Mouse (Mus musculus): ENCODE data around the gene Baiap2. TPM values are rescaled to one million over a fixed set of nuclear protein-coding genes. Genes with fewer than 3 reads are reported as not detected.

Baiap2 gene
- total RNA-seq, 2 experiments from 2014 or later, result 249 to 287 TPM

DNA sequence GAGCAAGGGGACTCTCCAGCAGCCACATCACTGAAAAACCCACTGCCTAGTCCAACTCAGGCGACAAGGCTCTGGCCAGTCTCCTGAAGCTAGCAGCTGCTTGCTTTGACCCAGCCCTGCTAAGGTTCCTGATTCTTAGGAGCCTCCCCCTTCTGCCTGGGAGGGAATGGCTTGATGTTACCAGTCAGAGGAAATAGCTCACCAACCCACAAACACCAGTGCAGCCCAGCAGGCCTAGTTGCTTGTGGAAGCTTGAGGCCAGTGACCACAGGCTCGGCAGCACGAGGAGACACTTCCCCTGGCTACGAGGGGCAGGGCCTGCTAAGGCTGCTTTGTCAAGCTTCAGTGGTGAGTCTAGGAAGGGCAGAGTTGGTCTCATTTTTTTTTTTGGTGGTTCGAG, 17.4 kb upstream of the Baiap2 start:
- TF ChIP-seq CTCF (IDR thresholded peaks at IDR 0.05), result no peak
- Histone ChIP-seq H3K27ac (no peak overlapping the region), H3K4me3 (no peak overlapping the region)
- DNase-seq (ENCODE audit: extremely low spot score in 1 of 2, low spot score in 2 of 2), result no peak
- intact Hi-C loops (cut with DNase I), result no loop called here

GRCm38 (mm10) chr11:119926762-119927161, 15.8 kb upstream of the Baiap2 start:
- TF ChIP-seq CTCF (IDR thresholded peaks at IDR 0.05), result no peak
- no peak for DNase-seq (ENCODE audit: extremely low spot score in 1 of 2, low spot score in 2 of 2)

DNA sequence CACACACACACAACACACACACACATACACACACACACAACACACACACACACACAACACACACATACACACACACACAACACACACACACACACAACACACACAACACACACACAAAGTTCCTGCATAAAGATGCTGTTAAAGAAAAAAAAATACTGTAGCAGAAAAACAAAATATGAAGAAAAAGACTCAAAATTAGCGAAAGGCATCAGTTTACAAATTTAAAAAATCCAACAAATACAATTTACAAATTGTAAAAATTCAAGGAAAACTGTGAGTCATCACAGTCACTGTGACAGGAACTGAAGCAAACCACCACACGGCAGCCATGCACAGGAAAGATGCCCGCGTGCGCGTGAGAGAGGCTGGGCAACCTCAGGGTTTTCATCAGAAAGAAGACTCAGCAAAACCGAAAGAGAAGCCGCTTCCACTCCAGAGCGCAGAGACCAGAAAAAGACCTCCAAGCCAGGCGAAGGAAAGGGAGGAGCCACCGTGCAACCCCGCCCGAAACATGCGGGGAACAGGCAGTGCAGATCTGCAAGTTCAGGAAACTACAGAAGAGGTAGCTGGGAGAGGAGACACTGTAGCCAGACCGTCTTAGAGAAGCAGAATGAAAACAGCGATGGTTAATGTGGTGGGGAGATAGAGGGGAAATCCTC, 14.4 kb upstream of the Baiap2 start:
- TF ChIP-seq CTCF (IDR thresholded peaks at IDR 0.05), result no peak
- Histone ChIP-seq H3K4me3 (peak overlapping the region; percentile 35), H3K27ac (0 out of 2 replicates have a peak overlapping the region, but pooled peaks have one; percentile 1)
- no peak for DNase-seq (ENCODE audit: extremely low spot score in 1 of 2, low spot score in 2 of 2)
- intact Hi-C loops (cut with DNase I), result no loop called here

More at GRCm38 (mm10) chr11:119926762-119927161, 15.8 kb upstream of the Baiap2 start:
- no peak overlapping the region for H3K4me3 ChIP-seq
- H3K27ac ChIP-seq, result no peak overlapping the region
- intact Hi-C loops (cut with DNase I), result no loop called here

DNA sequence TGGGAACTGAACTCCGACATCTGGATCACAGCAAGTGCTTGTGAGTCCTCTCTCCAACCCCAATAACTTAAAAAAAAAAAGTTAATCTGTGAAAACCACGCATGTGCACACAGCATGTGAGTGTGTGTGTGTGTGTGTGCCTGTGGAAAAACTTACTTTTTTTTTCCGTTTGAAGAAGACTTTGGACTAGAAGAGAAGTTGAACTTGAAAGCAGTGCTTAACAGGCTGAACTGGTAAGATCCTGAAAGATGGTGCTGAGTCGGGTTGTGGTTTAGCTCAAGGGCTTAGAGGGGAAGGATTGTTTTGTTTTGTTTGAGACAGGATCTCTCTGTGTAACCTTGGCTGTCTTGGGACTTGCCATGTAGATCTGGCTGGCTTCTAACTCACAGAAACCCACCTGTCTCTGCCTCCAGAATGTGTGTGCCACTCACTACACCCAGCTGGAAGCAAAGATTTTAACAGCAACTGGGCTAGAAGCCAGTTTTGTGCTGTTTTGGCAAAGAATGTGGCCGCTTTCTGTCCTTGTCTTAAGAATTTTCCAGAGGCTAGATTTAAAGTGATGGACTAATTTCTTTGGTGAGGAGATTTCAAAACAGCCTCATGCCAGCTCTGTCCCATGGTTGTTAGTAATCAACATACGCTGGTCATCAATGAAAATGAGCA, 12.8 kb upstream of the Baiap2 start:
- intact Hi-C loops (cut with DNase I), result loop anchor here (5.0 kb wide), 1 partner anchor 173 kb away; no protein-coding TSS in a partner anchor
- TF ChIP-seq CTCF (IDR thresholded peaks at IDR 0.05), result no peak
- no peak for DNase-seq (ENCODE audit: extremely low spot score in 1 of 2, low spot score in 2 of 2)
- no peak overlapping the region for H3K4me3 ChIP-seq
- no peak overlapping the region for H3K27ac ChIP-seq

GRCm38 (mm10) chr11:119931809-119932208, 10.8 kb upstream of the Baiap2 start:
- H3K4me3 ChIP-seq, result no peak overlapping the region
- intact Hi-C loops (cut with DNase I), result loop anchor here (5.0 kb wide), 1 partner anchor 170 kb away; no protein-coding TSS in a partner anchor
- no peak overlapping the region for H3K27ac ChIP-seq
- no peak for TF ChIP-seq CTCF (IDR thresholded peaks at IDR 0.05)
- DNase-seq (ENCODE audit: extremely low spot score in 1 of 2, low spot score in 2 of 2), result no peak

- no peak overlapping the region for H3K27ac ChIP-seq
- DNase-seq (ENCODE audit: extremely low spot score in 1 of 2, low spot score in 2 of 2), result no peak
- no peak for TF ChIP-seq CTCF (IDR thresholded peaks at IDR 0.05)
- intact Hi-C loops (cut with DNase I), result loop anchor here (5.0 kb wide), 1 partner anchor 169 kb away; no protein-coding TSS in a partner anchor
- H3K4me3 ChIP-seq, result no peak overlapping the region
These were observed 9.4 kb upstream of the Baiap2 start for GRCm38 (mm10) chr11:119933142-119933541.

DNA sequence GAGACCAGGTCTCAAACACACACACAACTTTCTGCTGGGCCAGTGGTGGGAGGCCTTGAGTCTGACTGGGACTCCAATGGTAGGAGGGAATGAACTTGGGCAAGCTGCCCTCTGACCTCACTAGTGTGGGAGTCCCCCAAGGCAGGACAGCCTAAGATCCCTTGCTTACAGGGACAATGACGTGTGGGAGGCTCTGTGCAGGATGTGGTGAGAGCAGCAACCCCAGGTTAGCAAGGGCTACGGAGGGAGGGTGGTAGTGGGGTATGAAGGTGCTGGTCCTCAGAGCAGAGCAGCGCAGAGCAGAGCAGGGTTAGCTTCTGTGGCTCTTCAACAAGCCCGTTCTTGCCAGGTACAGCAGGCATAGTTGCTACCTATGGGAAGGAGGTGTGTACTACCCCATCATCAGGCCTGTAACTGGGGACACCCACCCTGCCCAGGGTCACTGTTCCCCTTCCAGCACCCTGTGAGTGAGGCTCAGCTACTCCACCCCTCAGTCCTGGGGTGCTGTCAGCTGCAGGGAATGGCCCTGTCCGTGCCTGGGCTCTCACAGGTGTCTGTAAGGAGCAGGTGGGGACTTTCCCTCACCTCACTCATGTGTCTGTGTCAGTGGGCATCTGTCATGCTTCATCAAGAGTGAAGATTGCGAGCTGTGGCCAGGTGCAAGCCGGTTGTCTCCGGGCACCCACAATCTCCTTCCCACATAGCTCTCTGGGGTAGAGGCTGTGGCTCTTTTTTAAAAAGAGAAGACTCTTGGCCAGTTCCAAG, 8.6 kb upstream of the Baiap2 start:
- no peak for DNase-seq (ENCODE audit: extremely low spot score in 1 of 2, low spot score in 2 of 2)
- Histone ChIP-seq H3K27ac (peak overlapping the region; percentile 28; the same call in 1 of the 2 replicates), H3K4me3 (no peak overlapping the region)
- intact Hi-C loops (cut with DNase I), result loop anchor here (5.0 kb wide), 1 partner anchor 168 kb away; no protein-coding TSS in a partner anchor
- no peak for TF ChIP-seq CTCF (IDR thresholded peaks at IDR 0.05)

DNA sequence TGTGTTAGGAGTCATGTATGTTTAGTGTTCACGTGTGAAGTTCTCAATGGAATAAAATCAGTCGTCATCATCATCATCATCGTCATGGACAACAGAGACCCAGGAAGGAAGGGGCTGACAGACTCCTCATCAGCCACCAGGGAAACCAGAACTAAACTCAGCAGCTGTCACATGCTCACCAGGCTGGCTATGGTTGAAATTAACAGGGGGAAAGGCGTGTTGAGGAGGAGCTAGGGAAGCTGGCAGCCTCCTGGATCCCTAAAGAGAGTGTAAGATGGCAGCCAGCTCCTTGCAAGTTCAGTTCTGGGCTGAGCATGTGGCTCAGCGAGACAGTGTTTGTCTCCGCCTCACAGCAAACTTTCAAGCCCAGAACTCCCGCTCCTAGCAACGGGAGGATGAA, 7.8 kb upstream of the Baiap2 start:
- no peak for DNase-seq (ENCODE audit: extremely low spot score in 1 of 2, low spot score in 2 of 2)

DNA sequence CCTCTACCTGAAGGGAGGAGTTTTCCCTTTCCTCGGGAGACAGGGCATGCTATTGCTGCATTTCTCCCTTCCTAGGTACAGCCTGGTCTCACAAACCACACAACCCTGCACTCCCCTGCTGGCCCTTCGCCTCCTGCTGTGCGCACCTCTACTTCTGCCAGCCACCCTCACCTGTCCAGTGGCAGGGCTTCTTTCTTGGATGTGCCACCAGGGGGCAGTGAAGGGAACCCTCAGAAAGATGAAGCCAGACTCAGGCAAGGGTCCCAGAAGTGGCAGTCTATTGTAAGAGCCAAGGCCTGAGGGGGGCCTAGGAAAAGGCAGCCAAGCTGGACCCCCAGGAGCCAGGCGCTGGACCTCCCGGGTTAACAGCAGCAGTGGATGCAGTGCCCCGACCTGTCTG, 7.1 kb upstream of the Baiap2 start:
- intact Hi-C loops (cut with DNase I), result no loop called here
- no peak overlapping the region for H3K4me3 ChIP-seq
- peak overlapping the region; percentile 89 for H3K27ac ChIP-seq
- peak; percentile 64 to 71 for DNase-seq (ENCODE audit: extremely low spot score in 1 of 2, low spot score in 2 of 2)
- peak; percentile 83 for TF ChIP-seq CTCF (IDR thresholded peaks at IDR 0.05)

More for the DNA sequence above, 7.8 kb upstream of the Baiap2 start:
- intact Hi-C loops (cut with DNase I), result loop anchor here (5.0 kb wide), 1 partner anchor 168 kb away; no protein-coding TSS in a partner anchor
- Histone ChIP-seq H3K27ac (no peak overlapping the region; the same call in 1 of the 2 replicates), H3K4me3 (no peak overlapping the region)
- TF ChIP-seq CTCF (IDR thresholded peaks at IDR 0.05), result no peak

- TF ChIP-seq CTCF (IDR thresholded peaks at IDR 0.05), result no peak
- intact Hi-C loops (cut with DNase I), result no loop called here
- H3K4me3 ChIP-seq, result no peak overlapping the region; the same call in 1 of the 2 replicates
- DNase-seq (ENCODE audit: extremely low spot score in 1 of 2, low spot score in 2 of 2), result no peak
- H3K27ac ChIP-seq, result peak overlapping the region; percentile 89
These were observed 6.1 kb upstream of the Baiap2 start for GRCm38 (mm10) chr11:119936456-119936855.

GRCm38 (mm10) chr11:119937216-119937615, 5.3 kb upstream of the Baiap2 start:
- peak; percentile 62 to 65 for DNase-seq (ENCODE audit: extremely low spot score in 1 of 2, low spot score in 2 of 2)

More at GRCm38 (mm10) chr11:119937216-119937615, 5.3 kb upstream of the Baiap2 start:
- Histone ChIP-seq H3K27ac (peak overlapping the region; percentile 93), H3K4me3 (peak overlapping the region; percentile 23; the same call in 1 of the 2 replicates)
- TF ChIP-seq CTCF (IDR thresholded peaks at IDR 0.05), result no peak
- intact Hi-C loops (cut with DNase I), result loop anchor here (1.0 kb wide), 1 partner anchor 54 kb away; no protein-coding TSS in a partner anchor

Data from left cerebral cortex, adult 2 months (tissue).